Comparison of ENCODE assay signal across 14 mouse cellular contexts in the genomic region with DNA sequence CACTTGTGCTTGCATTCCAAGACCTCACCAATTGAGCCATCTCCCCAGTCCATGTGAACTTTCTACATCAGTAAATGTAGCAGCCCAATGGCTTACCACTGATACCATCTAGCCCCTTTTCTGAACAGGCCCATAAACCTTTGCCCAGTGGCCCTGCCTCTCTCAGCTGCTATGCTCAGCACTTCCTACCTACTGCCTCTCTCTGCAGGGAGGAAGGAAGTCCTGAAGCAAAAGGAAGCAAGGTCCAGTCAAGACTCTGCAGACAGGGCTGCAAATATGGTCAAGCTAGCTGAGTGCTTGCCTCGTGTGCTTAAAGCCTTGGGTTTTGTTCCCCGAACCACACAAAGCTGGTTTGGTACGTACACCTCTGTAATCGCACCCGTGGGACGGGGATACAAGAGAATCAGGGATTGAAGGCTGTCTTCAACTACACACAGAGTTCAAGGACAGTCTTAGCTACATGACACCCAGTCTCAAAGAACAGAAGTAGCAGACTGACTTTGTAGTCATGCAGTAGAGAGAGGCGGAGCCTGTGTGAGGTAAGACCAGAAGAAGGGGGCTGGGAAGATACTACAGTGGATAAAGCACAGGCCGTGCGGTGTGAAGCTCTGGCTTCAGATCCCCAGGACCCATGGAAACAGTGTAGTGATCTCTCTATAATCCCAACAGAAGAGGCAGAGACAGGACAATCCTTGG. TPM values are rescaled to one million over a fixed set of nuclear protein-coding genes. Genes with fewer than 3 reads are reported as not detected.
DNase-seq lines count a peak whose midpoint lies in the region; ATAC-seq and TF ChIP-seq lines count a peak whose summit lies in the region.
"Had no signal": no experiment of that assay in that cellular context is flagged by ENCODE, and none has a peak within 500 bp of the region (broad histone marks: within the 10 kb centered on the region; RNA-seq: fewer than 3 reads in every experiment).

No protein-coding gene starts in this region.

- WGBS in liver, embryonic 11.5 days, result 59% methylated on average over 9 of the region's 9 CpGs
- WGBS in liver, embryonic 12.5 days (ENCODE audit: insufficient replicate concordance), result 50% methylated on average over 9 of the region's 9 CpGs
- 48% methylated on average over 9 of the region's 9 CpGs for WGBS in bone marrow, adult 2 months
- WGBS in kidney, embryonic 15.5 days, result 82% methylated on average over 9 of the region's 9 CpGs
- WGBS in stomach, embryonic 15.5 days, result 78% methylated on average over 9 of the region's 9 CpGs

- peaks cover 19% of the 10 kb centered on the region for H3K4me1 ChIP-seq in liver, embryonic 11.5 days (replicated peaks; ENCODE audit: control insufficient read depth, insufficient read depth, low read length)
- H3K4me1 ChIP-seq in liver, embryonic 12.5 days, result peaks cover 41% of the 10 kb centered on the region
- peaks cover 11% of the 10 kb centered on the region for H3K4me1 ChIP-seq in bone marrow, adult 2 months (ENCODE audit: control insufficient read depth, insufficient read depth, low read length)
- peaks cover 56% of the 10 kb centered on the region for H3K4me1 ChIP-seq in kidney, embryonic 15.5 days
- peaks cover 15% of the 10 kb centered on the region for H3K4me1 ChIP-seq in stomach, embryonic 15.5 days

- H3K36me3 ChIP-seq in liver, embryonic 11.5 days (ENCODE audit: control insufficient read depth, insufficient read depth, low read length), result no peaks in the 10 kb centered on the region
- H3K36me3 ChIP-seq in liver, embryonic 12.5 days, result peaks cover 17% of the 10 kb centered on the region
- peaks cover 25% of the 10 kb centered on the region; the same call in 1 of the 2 replicates for H3K36me3 ChIP-seq in kidney, embryonic 15.5 days
- H3K36me3 ChIP-seq in stomach, embryonic 15.5 days, result 0 out of 2 replicates have a peak, but pooled peaks cover 6% of the 10 kb centered on the region

- intact Hi-C loops in left cerebral cortex, postnatal 10 days (cut with DNase I), result no loop called here

- TF ChIP-seq CTCF in bone marrow, adult 2 months (IDR thresholded peaks at IDR 0.05; ENCODE audit: control insufficient read depth, insufficient read depth, low read length), result no peak

- no peak for ATAC-seq in liver, embryonic 11.5 days (replicated peaks; ENCODE audit: low FRiP score)
- ATAC-seq in liver, embryonic 12.5 days, result no peak
- ATAC-seq in kidney, embryonic 15.5 days (replicated peaks; ENCODE audit: low FRiP score), result no peak
- ATAC-seq in stomach, embryonic 15.5 days (ENCODE audit: insufficient read depth, low FRiP score, low read depth), result no peak
- ATAC-seq: forebrain, embryonic 13.5 days had no signal

- 0 out of 2 replicates have a peak overlapping the region, but pooled peaks have one; percentile 30 for H3K27ac ChIP-seq in liver, embryonic 11.5 days (ENCODE audit: low read depth, low read length)
- H3K27ac ChIP-seq in liver, embryonic 12.5 days, result no peak overlapping the region
- H3K27ac ChIP-seq in bone marrow, adult 2 months (ENCODE audit: control insufficient read depth, insufficient read depth, low read depth, low read length, poor library complexity), result peak overlapping the region; percentile 59
- H3K27ac ChIP-seq in kidney, embryonic 15.5 days, result peak overlapping the region; percentile 38
- 0 out of 2 replicates have a peak overlapping the region, but pooled peaks have one; percentile 18 for H3K27ac ChIP-seq in stomach, embryonic 15.5 days
- H3K27ac ChIP-seq: embryonic facial prominence, embryonic 12.5 days; forebrain, embryonic 13.5 days; hindbrain, embryonic 12.5 days had no signal

- no peak overlapping the region for H3K4me3 ChIP-seq in liver, embryonic 11.5 days (ENCODE audit: low read depth, low read length)
- no peak overlapping the region for H3K4me3 ChIP-seq in liver, embryonic 12.5 days
- H3K4me3 ChIP-seq in bone marrow, adult 2 months (replicated peaks; ENCODE audit: control insufficient read depth, low read depth, low read length), result no peak overlapping the region
- H3K4me3 ChIP-seq in kidney, embryonic 15.5 days (replicated peaks), result no peak overlapping the region
- no peak overlapping the region for H3K4me3 ChIP-seq in stomach, embryonic 15.5 days (replicated peaks)
- H3K4me3 ChIP-seq: embryonic facial prominence, embryonic 12.5 days; forebrain, embryonic 13.5 days; hindbrain, embryonic 12.5 days had no signal

- no peaks in the 10 kb centered on the region for H3K27me3 ChIP-seq in liver, embryonic 11.5 days (replicated peaks; ENCODE audit: control insufficient read depth, insufficient read depth, low read length)
- H3K27me3 ChIP-seq in liver, embryonic 12.5 days (replicated peaks), result no peaks in the 10 kb centered on the region
- no peaks in the 10 kb centered on the region for H3K27me3 ChIP-seq in kidney, embryonic 15.5 days
- H3K27me3 ChIP-seq in stomach, embryonic 15.5 days (replicated peaks), result no peaks in the 10 kb centered on the region
- H3K27me3 ChIP-seq: embryonic facial prominence, embryonic 12.5 days; forebrain, embryonic 13.5 days; hindbrain, embryonic 12.5 days had no signal

- TF ChIP-seq POLR2A in bone marrow, adult 2 months (IDR thresholded peaks at IDR 0.05; ENCODE audit: borderline replicate concordance, control insufficient read depth, low read depth, low read length), result no peak

- DNase-seq in liver, embryonic 11.5 days (ENCODE audit: low spot score), result no peak
- no peak for DNase-seq in T-cell, adult 2 months (ENCODE audit: low spot score)
- no peak for DNase-seq in left cerebral cortex, postnatal 10 days (ENCODE audit: extremely low spot score in 1 of 2, low spot score in 2 of 2)
- DNase-seq: adrenal gland, postnatal 14 days; cerebellum, adult 2 months; lung, postnatal 4 days; thymus, adult 2 months had no signal

- H3K4me2 ChIP-seq in liver, embryonic 11.5 days, result no peak overlapping the region
- H3K4me2 ChIP-seq in liver, embryonic 12.5 days, result no peak overlapping the region
- H3K4me2 ChIP-seq in kidney, embryonic 15.5 days, result no peak overlapping the region
- H3K4me2 ChIP-seq in stomach, embryonic 15.5 days, result no peak overlapping the region
- H3K4me2 ChIP-seq: embryonic facial prominence, embryonic 12.5 days; forebrain, embryonic 13.5 days; hindbrain, embryonic 12.5 days had no signal

- no peaks in the 10 kb centered on the region for H3K9me3 ChIP-seq in liver, embryonic 11.5 days (ENCODE audit: control insufficient read depth, low read length)
- H3K9me3 ChIP-seq in liver, embryonic 12.5 days (replicated peaks), result no peaks in the 10 kb centered on the region
- H3K9me3 ChIP-seq in kidney, embryonic 15.5 days (replicated peaks), result no peaks in the 10 kb centered on the region
- no peaks in the 10 kb centered on the region for H3K9me3 ChIP-seq in stomach, embryonic 15.5 days
- H3K9me3 ChIP-seq: forebrain, embryonic 13.5 days; hindbrain, embryonic 12.5 days had no signal

- H3K9ac ChIP-seq in liver, embryonic 11.5 days (ENCODE audit: low read depth, low read length), result no peak overlapping the region
- no peak overlapping the region for H3K9ac ChIP-seq in liver, embryonic 12.5 days
- H3K9ac ChIP-seq in kidney, embryonic 15.5 days, result no peak overlapping the region
- no peak overlapping the region for H3K9ac ChIP-seq in stomach, embryonic 15.5 days
- H3K9ac ChIP-seq: embryonic facial prominence, embryonic 12.5 days; forebrain, embryonic 13.5 days; hindbrain, embryonic 12.5 days had no signal

RNA-seq across cellular contexts. Expression of gene Ralb, which starts 5.9 kb away (rescaled TPM):
- polyA plus RNA-seq in liver, embryonic 11.5 days (2014; fragmentation: Nextera tagmentation; extraction: Ambion mirVana), result 92.1 and 96.8 TPM in 2 replicates
- polyA plus RNA-seq in liver, embryonic 12.5 days (2016; fragmentation: Nextera tagmentation; extraction: Ambion mirVana), result 58.2 and 58.8 TPM in 2 replicates
- 12.6 and 30.3 TPM in 2 replicates for polyA plus RNA-seq in bone marrow, adult 2 months (2011; ENCODE audit: insufficient read depth, insufficient read length, low replicate concordance, missing spikeins)
- polyA plus RNA-seq in kidney, embryonic 15.5 days (2015; fragmentation: Nextera tagmentation; extraction: Ambion mirVana), result 151 and 155 TPM in 2 replicates
- 139 and 155 TPM in 2 replicates for polyA plus RNA-seq in stomach, embryonic 15.5 days (2015; fragmentation: Nextera tagmentation; extraction: Ambion mirVana)
- total RNA-seq in left cerebral cortex, postnatal 10 days (2021), result 10 to 100 TPM; 32.3 to 33.9 TPM

RNA-seq across cellular contexts. Expression of gene Tmem185b, which starts 27.3 kb away (rescaled TPM):
- polyA plus RNA-seq in liver, embryonic 11.5 days (2014; fragmentation: Nextera tagmentation; extraction: Ambion mirVana), result 17.6 and 21.7 TPM in 2 replicates
- polyA plus RNA-seq in liver, embryonic 12.5 days (2016; fragmentation: Nextera tagmentation; extraction: Ambion mirVana), result 11.6 and 11.7 TPM in 2 replicates
- polyA plus RNA-seq in bone marrow, adult 2 months (2011; ENCODE audit: insufficient read depth, insufficient read length, low replicate concordance, missing spikeins), result 5.1 and 9.9 TPM in 2 replicates
- 29.8 and 31.4 TPM in 2 replicates for polyA plus RNA-seq in kidney, embryonic 15.5 days (2015; fragmentation: Nextera tagmentation; extraction: Ambion mirVana)
- polyA plus RNA-seq in stomach, embryonic 15.5 days (2015; fragmentation: Nextera tagmentation; extraction: Ambion mirVana), result 22.2 and 22.9 TPM in 2 replicates
- total RNA-seq in left cerebral cortex, postnatal 10 days (2021), result 10 to 100 TPM; 10.1 to 12.4 TPM
